Mouse (Mus musculus) lung, embryonic 16.5 days (tissue): ENCODE results near the gene Map7d2. TPM values are rescaled to one million over a fixed set of nuclear protein-coding genes. Genes with fewer than 3 reads are reported as not detected.

ENCODE experiments used
- ATAC-seq: fragments of 200-750 bp; cut with Nextera tagmentation; 2 replicates; pipeline ENCODE4 v1.8.0; 2017; ENCODE audit warnings: low read depth, mild to moderate bottlenecking, moderate library complexity
- H3K27ac ChIP-seq: fragments of 300-500 bp; sonication (generic); 2 replicates; pipeline ENCODE4 v1.5.1; 2014; ENCODE audit warnings: mild to moderate bottlenecking, control low read depth, low read length
- H3K27me3 ChIP-seq: fragments of 300-500 bp; sonication (generic); 2 replicates; pipeline ENCODE4 v1.6.1; 2014; ENCODE audit warnings: low read depth, low read length, mixed read lengths; ENCODE audit not compliant: control insufficient read depth, insufficient read depth
- H3K36me3 ChIP-seq: fragments of 300-500 bp; sonication (generic); 2 replicates; pipeline ENCODE4 v1.6.1; 2014; ENCODE audit warnings: low read length; ENCODE audit not compliant: control insufficient read depth, insufficient read depth
- H3K4me1 ChIP-seq: fragments of 300-500 bp; sonication (generic); replicated peaks from 2 replicates; pipeline ENCODE4 v1.6.1; 2014; ENCODE audit warnings: low read length, mixed read lengths; ENCODE audit not compliant: control insufficient read depth, insufficient read depth
- H3K4me2 ChIP-seq: fragments of 300-500 bp; sonication (generic); 2 replicates; pipeline ENCODE4 v1.6.1; 2014; ENCODE audit warnings: low read depth, low read length, control low read depth
- H3K4me3 ChIP-seq: fragments of 300-500 bp; sonication (generic); 2 replicates; pipeline ENCODE4 v1.5.1; 2014; ENCODE audit warnings: mild to moderate bottlenecking, low read length, control low read depth
- H3K9ac ChIP-seq: fragments of 300-500 bp; sonication (generic); 2 replicates; pipeline ENCODE4 v1.6.1; 2014; ENCODE audit warnings: low read length, control low read depth
- H3K9me3 ChIP-seq: fragments of 300-500 bp; sonication (generic); 2 replicates; pipeline ENCODE4 v1.6.1; 2016; ENCODE audit warnings: low read length; ENCODE audit not compliant: control insufficient read depth
- WGBS: fragments of 180-500 bp; shearing (Covaris S2); extraction: QIAGEN DNeasy Blood & Tissue Kit; methylation state at CpG from one replicate; pipeline ENCODE4 v1.1.7; 2014; 5-methylcytosine and 5-hydroxymethylcytosine counted together
- polyA plus RNA-seq: library from polyadenylated mRNA; unstranded; fragments of >200 nt; fragmentation: Nextera tagmentation; extraction: Ambion mirVana; gene quantifications from 2 replicates; pipeline ENCODE4 v1.2.1, GENCODE M21; 2015

The Map7d2 gene
- polyA plus RNA-seq, 1 experiment from 2014 or later: 2.0 TPM

DNA sequence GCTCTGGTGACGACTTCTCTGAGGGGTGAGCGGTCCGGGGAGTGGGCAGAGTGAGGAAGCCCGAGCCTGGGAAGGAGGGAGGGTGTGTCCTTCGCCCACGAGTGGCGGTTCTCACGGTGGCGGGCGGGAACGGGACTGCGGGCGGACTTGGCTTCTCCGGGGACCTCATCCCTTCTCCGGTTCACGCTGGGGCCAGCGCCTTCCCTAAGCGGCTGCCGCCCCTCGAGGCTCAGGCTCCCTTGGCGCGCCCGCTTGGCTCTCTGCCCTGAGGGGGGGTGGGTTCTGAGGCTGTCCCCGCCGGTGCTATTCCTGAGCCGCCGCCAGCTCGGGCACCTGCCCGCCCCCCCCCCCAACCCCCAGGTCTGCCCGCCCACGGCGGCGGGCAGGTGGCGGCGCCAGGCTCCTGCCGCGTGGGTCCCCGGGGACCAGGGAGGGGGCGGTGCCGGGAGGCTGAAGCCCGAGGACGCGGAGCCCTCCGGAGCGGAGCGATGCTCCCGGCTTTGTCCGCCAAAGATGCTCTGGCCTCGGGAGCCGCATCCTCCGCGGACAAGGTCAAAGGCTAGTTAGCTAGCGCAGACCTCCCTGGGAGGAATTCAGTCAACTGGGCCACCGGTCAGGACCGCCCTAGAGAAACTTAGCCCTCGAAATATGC lies 118.6 kb downstream of the Map7d2 start:
- no peaks in the 10 kb centered on the region for H3K27me3 ChIP-seq
- H3K4me3 ChIP-seq: peak overlapping the region; percentile 65
- WGBS: 11% methylated on average over 20 of the region's 56 CpGs
- peak; percentile 40; the same call in 1 of the 2 replicates for ATAC-seq
- no peaks in the 10 kb centered on the region for H3K36me3 ChIP-seq
- 0 out of 2 replicates have a peak, but pooled peaks cover 4% of the 10 kb centered on the region for H3K4me1 ChIP-seq
- no peaks in the 10 kb centered on the region for H3K9me3 ChIP-seq
- peak overlapping the region; percentile 65 for H3K4me2 ChIP-seq
- peak overlapping the region; percentile 75 for H3K9ac ChIP-seq
- H3K27ac ChIP-seq: peak overlapping the region; percentile 78

DNA sequence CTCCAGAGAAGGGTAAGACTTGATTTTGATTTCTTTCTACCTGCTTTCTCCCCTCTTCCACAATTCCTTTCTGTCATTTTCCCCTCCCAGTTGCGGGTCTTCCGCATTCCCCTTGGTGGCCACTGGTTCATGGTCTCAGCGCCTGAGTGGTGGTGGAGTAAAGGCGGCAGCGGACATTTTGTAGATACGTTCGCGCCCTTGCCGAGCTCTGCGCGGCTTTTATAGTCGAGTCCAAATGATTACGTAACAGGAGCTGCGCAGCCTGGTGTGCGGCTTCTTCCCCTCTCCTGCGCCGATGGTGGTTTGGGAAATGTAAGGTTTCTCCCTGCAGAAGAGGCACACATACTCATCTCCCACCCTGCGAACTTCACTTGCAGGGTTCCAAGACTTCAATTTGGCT lies 127.6 kb downstream of the Map7d2 start:
- H3K27ac ChIP-seq: no peak overlapping the region
- H3K27me3 ChIP-seq: no peaks in the 10 kb centered on the region
- H3K4me1 ChIP-seq: no peaks in the 10 kb centered on the region
- no peak overlapping the region for H3K9ac ChIP-seq
- no peak for ATAC-seq
- H3K4me3 ChIP-seq: no peak overlapping the region
- no peaks in the 10 kb centered on the region for H3K9me3 ChIP-seq
- no peak overlapping the region for H3K4me2 ChIP-seq
- H3K36me3 ChIP-seq: 0 out of 2 replicates have a peak, but pooled peaks cover 5% of the 10 kb centered on the region
- 82% methylated on average over 18 of the region's 18 CpGs for WGBS

DNA sequence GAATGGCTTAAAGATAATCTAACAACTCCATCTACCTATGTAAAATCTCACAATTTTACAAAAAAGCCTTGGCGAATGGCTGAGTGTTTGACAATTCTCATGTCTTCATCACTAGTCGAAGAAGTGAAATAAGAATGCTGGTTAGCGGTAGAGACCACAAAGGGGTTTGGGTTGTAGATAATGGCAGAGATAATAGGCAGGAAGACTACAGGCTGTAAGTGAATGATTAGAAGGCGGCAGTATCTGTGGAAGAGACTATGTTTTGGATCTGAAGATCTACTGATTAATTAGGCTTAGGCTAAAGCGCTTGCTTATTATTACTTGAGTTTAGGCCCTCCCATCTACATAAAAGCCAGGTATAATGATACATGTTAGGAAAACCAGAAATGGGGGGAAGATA lies 132.7 kb downstream of the Map7d2 start:
- Histone ChIP-seq H3K9ac (no peak overlapping the region), H3K27me3 (no peaks in the 10 kb centered on the region), H3K4me2 (no peak overlapping the region), H3K4me1 (no peaks in the 10 kb centered on the region), H3K9me3 (no peaks in the 10 kb centered on the region), H3K4me3 (no peak overlapping the region), H3K27ac (no peak overlapping the region), H3K36me3 (no peaks in the 10 kb centered on the region)
- 89% methylated on average over 5 of the region's 5 CpGs for WGBS
- ATAC-seq: no peak

Other genes with a start within 250 kb of the Map7d2 start
- gene Rps6ka3, start 204.3 kb upstream of the Map7d2 start, polyA plus RNA-seq: 5.5 and 5.9 TPM in 2 replicates
- gene Eif1ax, start 42.4 kb upstream of the Map7d2 start, polyA plus RNA-seq: 127 and 142 TPM in 2 replicates
- 18.9 TPM in 2 replicates for gene Bclaf3, start 112.1 kb downstream of the Map7d2 start, polyA plus RNA-seq
- gene Sh3kbp1, start 212.7 kb downstream of the Map7d2 start, polyA plus RNA-seq: 31.0 and 33.5 TPM in 2 replicates